Mouse (Mus musculus): Measurements from ENCODE around the gene 1700025G04Rik.

DNA sequence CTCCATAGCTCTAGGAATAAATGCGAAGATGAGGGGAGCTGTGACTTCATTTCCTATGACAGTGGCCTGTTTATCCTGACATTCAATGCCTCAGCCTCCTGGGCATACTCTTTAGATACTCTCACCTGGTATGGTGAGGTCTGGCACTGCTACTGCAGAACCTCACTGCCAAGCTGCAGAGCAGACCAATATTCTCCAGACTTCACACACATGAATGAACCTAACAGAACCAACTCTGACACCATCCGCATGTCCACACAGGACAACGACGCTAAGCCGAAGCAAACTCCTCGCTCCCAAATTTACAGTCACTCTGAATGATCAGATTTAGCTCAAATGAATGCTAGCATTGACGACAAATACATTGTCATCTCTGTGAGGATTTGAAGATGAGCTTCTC lies 24.4 kb downstream of the 1700025G04Rik start:
- TF ChIP-seq GATA1 (IDR thresholded peaks at IDR 0.05; ENCODE audit: low read length) (no peak), TAL1 (IDR thresholded peaks at IDR 0.05; ENCODE audit: low read length) (no peak)
